Mouse (Mus musculus): ENCODE results near the gene Ccl26. TPM values are rescaled to one million over a fixed set of nuclear protein-coding genes. Genes with fewer than 3 reads are reported as not detected.
"Not testable (repeated sequence)": the region's sequence is repeated elsewhere in the genome, so short reads cannot be mapped to it uniquely, and the experiment has no call there.

Gene Ccl26
- total RNA-seq (2021), result not detected

GRCm38 (mm10) chr5:135563469-135563868, at the start of gene Ccl26:
Ccl26 (minus strand) TSS chr5:135563569.
- DNase-seq, result no peak

GRCm38 (mm10) chr5:135609794-135610193, 46.4 kb upstream of the Ccl26 start:
- no peak for DNase-seq

- no peak for DNase-seq
Observed at GRCm38 (mm10) chr5:135607581-135607980, 44.2 kb upstream of the Ccl26 start.

GRCm38 (mm10) chr5:135606717-135607116, 43.3 kb upstream of the Ccl26 start:
- DNase-seq, result not testable (repeated sequence)

- not testable (repeated sequence) for DNase-seq
Observed at GRCm38 (mm10) chr5:135604643-135605042, 41.3 kb upstream of the Ccl26 start.

- no peak for DNase-seq
Observed at GRCm38 (mm10) chr5:135589996-135590784, 26.8 kb upstream of the Ccl26 start.

GRCm38 (mm10) chr5:135587764-135588163, 24.4 kb upstream of the Ccl26 start:
- no peak for DNase-seq

- no peak for DNase-seq
Observed at GRCm38 (mm10) chr5:135585691-135586090, 22.3 kb upstream of the Ccl26 start.

GRCm38 (mm10) chr5:135582330-135582729, 19.0 kb upstream of the Ccl26 start:
- no peak for DNase-seq

- DNase-seq, result no peak
Observed at GRCm38 (mm10) chr5:135579331-135579751, 16.0 kb upstream of the Ccl26 start.

GRCm38 (mm10) chr5:135576055-135576454, 12.7 kb upstream of the Ccl26 start:
- DNase-seq, result no peak

GRCm38 (mm10) chr5:135573006-135573405, 9.6 kb upstream of the Ccl26 start, which contains the start of gene Ccl24:
Ccl24 (minus strand) TSS chr5:135573049.
- DNase-seq, result no peak

GRCm38 (mm10) chr5:135568698-135569097, 5.3 kb upstream of the Ccl26 start:
- DNase-seq, result no peak

- DNase-seq, result no peak
Observed at GRCm38 (mm10) chr5:135567556-135568265, 4.3 kb upstream of the Ccl26 start.

- no peak for DNase-seq
Observed at GRCm38 (mm10) chr5:135557671-135558070, 5.7 kb downstream of the Ccl26 start.

- no peak for DNase-seq
Observed at GRCm38 (mm10) chr5:135557051-135557450, 6.3 kb downstream of the Ccl26 start.

- DNase-seq, result no peak
Observed at GRCm38 (mm10) chr5:135556259-135556658, 7.1 kb downstream of the Ccl26 start.

- no peak for DNase-seq
Observed at GRCm38 (mm10) chr5:135551591-135551990, 11.8 kb downstream of the Ccl26 start.

- DNase-seq, result peak; percentile 17
Observed at GRCm38 (mm10) chr5:135550910-135551309, 12.5 kb downstream of the Ccl26 start.

- DNase-seq, result no peak
Observed at GRCm38 (mm10) chr5:135547990-135548389, 15.4 kb downstream of the Ccl26 start.

- peak; percentile 99 for DNase-seq
Observed at GRCm38 (mm10) chr5:135544865-135545797, 18.2 kb downstream of the Ccl26 start, which contains the start of gene Hip1. Hip1 (minus strand) TSS chr5:135545120.

- peak; percentile 53 for DNase-seq
Observed at GRCm38 (mm10) chr5:135544032-135544558, 19.3 kb downstream of the Ccl26 start.

All from heart, postnatal 4 days (tissue).